Mouse (Mus musculus) midbrain, postnatal 0 days (tissue): Measurements from ENCODE around the gene Gm12166. TPM values are rescaled to one million over a fixed set of nuclear protein-coding genes. Genes with fewer than 3 reads are reported as not detected.
"Not testable (repeated sequence)": the region's sequence is repeated elsewhere in the genome, so short reads cannot be mapped to it uniquely, and the experiment has no call there.

Source experiments
- ATAC-seq: fragments of 200-750 bp; cut with Nextera tagmentation; 2 replicates; pipeline ENCODE4 v1.8.0; 2017; ENCODE audit warnings: moderate number of reproducible peaks, mild to moderate bottlenecking, moderate TSS enrichment, moderate library complexity; ENCODE audit not compliant: low FRiP score
- DNase-seq: peaks from one replicate; pipeline ENCODE4 v3.0.0-alpha.2; 2015; ENCODE audit warnings: low spot score
- H3K27ac ChIP-seq: fragments of 300-500 bp; sonication (generic); 2 replicates; pipeline ENCODE4 v1.5.1; 2014; ENCODE audit warnings: low read depth, mild to moderate bottlenecking, low read length, mixed read lengths
- H3K27me3 ChIP-seq: fragments of 300-500 bp; sonication (generic); 2 replicates; pipeline ENCODE4 v1.6.1; 2014; ENCODE audit warnings: low read length, control low read depth, mixed read lengths; ENCODE audit not compliant: insufficient read depth
- H3K36me3 ChIP-seq: fragments of 300-500 bp; sonication (generic); 2 replicates; pipeline ENCODE4 v1.6.1; 2014; ENCODE audit warnings: low read length, control low read depth, mixed read lengths; ENCODE audit not compliant: insufficient read depth
- H3K4me1 ChIP-seq: fragments of 300-500 bp; sonication (generic); 2 replicates; pipeline ENCODE4 v1.6.1; 2014; ENCODE audit warnings: mild to moderate bottlenecking, control low read depth, antibody characterized with exemption, low read length, mixed read lengths; ENCODE audit not compliant: insufficient read depth
- H3K4me2 ChIP-seq: fragments of 300-500 bp; sonication (generic); 2 replicates; pipeline ENCODE4 v1.6.1; 2014; ENCODE audit warnings: low read depth, mild to moderate bottlenecking, low read length, mixed read lengths; ENCODE audit not compliant: poor library complexity, severe bottlenecking
- H3K4me3 ChIP-seq: fragments of 300-500 bp; sonication (generic); 2 replicates; pipeline ENCODE4 v1.5.1; 2014; ENCODE audit warnings: low read depth, mild to moderate bottlenecking, low read length, moderate library complexity
- H3K9ac ChIP-seq: fragments of 300-500 bp; sonication (generic); replicated peaks from 2 replicates; pipeline ENCODE4 v1.6.1; 2014; ENCODE audit warnings: mild to moderate bottlenecking, low read length, moderate library complexity, mixed read lengths; ENCODE audit not compliant: poor library complexity, severe bottlenecking
- H3K9me3 ChIP-seq: fragments of 300-500 bp; sonication (generic); 2 replicates; pipeline ENCODE4 v1.6.1; 2016; ENCODE audit warnings: low read length, control low read depth
- CTCF ChIP-seq: IDR thresholded peaks from 2 replicates; pipeline ENCODE4 v1.5.1; 2016; ENCODE audit warnings: antibody characterized with exemption, mild to moderate bottlenecking
- WGBS: fragments of 180-500 bp; shearing (Covaris S2); extraction: QIAGEN DNeasy Blood & Tissue Kit; methylation state at CpG from one replicate; pipeline ENCODE4 v1.1.7; 2014; 5-methylcytosine and 5-hydroxymethylcytosine counted together
- polyA plus RNA-seq: library from polyadenylated mRNA; unstranded; fragments of >200 nt; fragmentation: Nextera tagmentation; extraction: Ambion mirVana; gene quantifications from 2 replicates; pipeline ENCODE4 v1.2.1, GENCODE M21; 2015
- total RNA-seq: library from RNA; depleted of rRNA; stranded (reverse); fragments of >200 nt; gene quantifications from 2 replicates; pipeline ENCODE4 v1.2.3, GENCODE M21; 2014

The Gm12166 gene
- total and polyA plus RNA-seq, 2 experiments from 2014 or later: 8.3 to 8.7 TPM

DNA sequence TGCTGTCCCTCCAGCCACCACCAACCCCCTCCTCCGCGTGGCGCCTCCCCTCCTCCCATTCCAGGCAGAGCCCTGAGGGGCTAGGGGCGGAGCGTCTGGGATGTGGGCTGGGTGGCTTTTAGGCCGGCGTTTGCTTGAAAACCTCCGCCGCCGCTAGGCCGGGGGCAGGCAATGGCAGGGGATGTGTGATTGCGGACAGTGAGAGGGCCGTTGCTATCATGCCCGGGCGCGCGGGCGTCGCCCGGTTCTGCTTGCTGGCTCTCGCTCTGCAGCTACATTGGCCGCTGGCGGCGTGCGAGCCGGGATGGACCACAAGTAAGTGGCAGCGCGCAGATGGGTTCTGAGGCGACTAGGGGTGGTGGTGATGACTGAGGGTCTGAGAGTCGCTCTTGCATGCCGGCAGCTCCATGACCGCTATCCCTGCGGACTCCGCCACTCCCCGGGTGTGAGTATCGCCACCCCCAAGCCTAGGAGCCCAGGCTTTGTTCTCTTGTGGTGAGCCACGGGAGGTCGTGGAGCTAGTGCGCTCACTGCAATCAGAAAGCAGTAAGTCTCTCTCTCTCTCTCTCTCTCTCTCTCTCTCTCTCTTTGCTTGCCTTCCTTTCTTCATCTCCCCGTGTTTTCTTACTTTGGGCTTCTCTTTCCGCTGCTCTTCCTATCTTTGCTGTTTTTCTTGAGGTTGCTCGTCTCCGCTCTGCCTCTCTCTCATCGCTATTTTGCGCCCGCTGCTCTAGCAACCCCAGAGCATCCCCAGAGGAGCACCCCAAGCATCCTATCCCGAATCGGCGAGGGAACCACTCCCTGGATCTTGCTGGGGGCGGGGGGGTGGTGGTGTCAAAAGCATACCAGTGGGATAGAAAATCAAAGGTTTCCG is 4.0 kb upstream of the Gm12166 start, which contains the start of gene Adam19:
Gene Adam19 (plus strand): TSS at position 97 of the 874 bp plus-strand sequence.
- peak within 1 kb of the TSS; percentile 86 for H3K9ac ChIP-seq
- WGBS: under 1% methylated on average over 48 of the region's 51 CpGs
- no peaks in the 10 kb centered on the region for H3K4me1 ChIP-seq
- no peaks in the 10 kb centered on the region for H3K36me3 ChIP-seq
- H3K4me3 ChIP-seq: peak within 1 kb of the TSS; percentile 63
- no peak; the same call in 1 of the 2 replicates for TF ChIP-seq CTCF
- no peaks in the 10 kb centered on the region; the same call in 1 of the 2 replicates for H3K27me3 ChIP-seq
- peak within 1 kb of the TSS; percentile 57 for H3K4me2 ChIP-seq
- H3K27ac ChIP-seq: peak within 1 kb of the TSS; percentile 86
- no peaks in the 10 kb centered on the region for H3K9me3 ChIP-seq
- ATAC-seq: peak; percentile 84
- peak; percentile 82 for DNase-seq

DNA sequence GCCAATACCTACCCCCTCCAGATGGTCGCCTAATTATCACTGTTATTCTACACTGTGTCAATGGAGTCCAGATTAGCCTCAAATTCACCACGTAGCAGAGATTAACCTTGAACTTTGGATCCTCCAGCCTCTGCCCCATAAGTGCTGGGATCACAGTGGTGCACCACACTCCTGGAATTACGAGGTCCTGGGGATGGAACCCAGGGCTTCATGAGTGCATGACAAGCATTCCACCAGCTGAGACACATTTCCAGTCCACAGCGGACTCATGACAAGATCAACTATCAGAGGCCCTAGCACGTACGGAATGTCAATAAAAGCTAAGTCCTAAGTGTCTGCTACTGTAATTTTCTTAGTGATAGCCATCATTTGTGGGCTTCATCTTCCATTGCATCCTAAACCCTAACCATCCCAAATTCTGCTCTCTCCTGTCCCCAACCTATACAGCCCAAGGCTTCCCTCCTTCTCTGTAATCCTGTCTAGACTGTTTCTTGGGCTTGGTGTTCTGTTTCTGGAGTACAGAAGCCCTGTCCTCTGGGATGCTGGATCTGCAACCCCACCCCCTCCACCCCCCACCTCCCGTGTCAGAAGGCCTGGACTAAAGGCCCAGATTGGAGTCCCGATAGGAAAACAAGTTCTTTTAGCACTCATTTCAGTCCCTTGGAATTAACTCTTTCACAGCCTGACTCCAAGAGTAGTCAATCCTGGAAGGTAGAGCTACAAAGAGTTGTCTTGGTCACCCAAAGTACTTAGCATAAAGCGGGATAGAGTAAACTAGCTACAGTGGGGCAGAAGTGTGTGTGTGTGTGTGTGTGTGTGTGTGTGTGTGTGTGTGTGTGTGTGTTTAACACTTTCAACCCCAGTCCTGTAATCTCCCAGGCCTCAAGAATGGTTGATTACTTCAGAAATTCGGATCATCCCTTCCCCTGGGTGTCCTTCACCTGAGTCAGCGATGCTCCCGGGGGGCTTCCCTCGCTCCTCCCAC is 3.1 kb upstream of the Gm12166 start:
- Histone ChIP-seq H3K4me2 (peak overlapping the region; percentile 57), H3K9me3 (no peaks in the 10 kb centered on the region), H3K27me3 (no peaks in the 10 kb centered on the region), H3K9ac (peak overlapping the region; percentile 86), H3K4me3 (peak overlapping the region; percentile 63), H3K27ac (peak overlapping the region; percentile 86; the same call in 1 of the 2 replicates), H3K4me1 (no peaks in the 10 kb centered on the region), H3K36me3 (no peaks in the 10 kb centered on the region)
- WGBS: 31% methylated on average over 12 of the region's 13 CpGs
- no peak for DNase-seq
- ATAC-seq: peak; percentile 57; the same call in 1 of the 2 replicates
- TF ChIP-seq CTCF: no peak

DNA sequence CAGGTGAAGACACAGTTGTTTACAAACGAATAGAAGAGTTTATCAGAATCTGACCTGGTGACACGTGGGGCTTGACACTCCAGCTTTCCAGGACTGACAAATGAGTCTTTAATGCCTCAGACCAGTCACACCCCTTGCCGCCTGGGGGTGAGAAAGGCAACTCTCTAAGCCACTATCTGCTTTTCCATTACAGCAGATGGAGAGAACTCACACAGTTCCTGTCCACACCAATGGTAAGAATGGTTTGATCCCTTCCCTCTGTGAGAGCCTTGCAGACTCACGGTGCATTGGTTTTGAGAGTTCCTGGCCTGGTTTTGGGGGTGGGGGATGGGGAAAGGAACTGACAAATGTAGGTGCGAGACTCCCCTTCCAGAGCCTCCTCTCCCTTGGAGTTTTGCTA is 2.2 kb upstream of the Gm12166 start:
- TF ChIP-seq CTCF: no peak
- no peaks in the 10 kb centered on the region for H3K9me3 ChIP-seq
- H3K36me3 ChIP-seq: no peaks in the 10 kb centered on the region
- H3K4me2 ChIP-seq: no peak overlapping the region
- DNase-seq (no peak), ATAC-seq (no peak)
- 64% methylated on average over 5 of the region's 5 CpGs for WGBS
- H3K4me3 ChIP-seq: no peak overlapping the region
- H3K27me3 ChIP-seq: no peaks in the 10 kb centered on the region
- no peak overlapping the region for H3K27ac ChIP-seq
- no peak overlapping the region for H3K9ac ChIP-seq
- H3K4me1 ChIP-seq: no peaks in the 10 kb centered on the region

DNA sequence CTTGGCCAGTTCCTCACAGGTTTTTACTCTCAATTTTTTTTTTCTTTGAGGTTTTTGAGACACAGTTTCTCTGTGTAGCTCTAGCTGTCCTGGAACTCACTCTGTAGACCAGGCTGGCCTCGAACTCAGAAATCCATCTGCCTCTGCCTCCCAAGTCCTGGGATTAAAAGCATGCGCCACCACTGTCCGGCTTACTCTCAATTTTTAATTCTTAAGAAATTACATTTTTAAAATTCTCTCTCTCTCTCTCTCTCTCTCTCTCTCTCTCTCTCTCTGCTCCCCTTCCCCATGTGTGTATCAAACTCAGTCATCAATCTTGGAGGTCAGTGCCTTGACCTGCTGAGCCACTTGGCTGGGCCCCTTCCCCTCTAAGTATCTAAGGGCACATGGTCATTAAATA is 1.3 kb upstream of the Gm12166 start:
- not testable (repeated sequence) for H3K4me2 ChIP-seq, H3K36me3 ChIP-seq, H3K9me3 ChIP-seq, DNase-seq, H3K27me3 ChIP-seq, H3K4me3 ChIP-seq, H3K4me1 ChIP-seq, H3K9ac ChIP-seq, ATAC-seq, H3K27ac ChIP-seq
- WGBS: 98% methylated on average over 3 of the region's 3 CpGs

DNA sequence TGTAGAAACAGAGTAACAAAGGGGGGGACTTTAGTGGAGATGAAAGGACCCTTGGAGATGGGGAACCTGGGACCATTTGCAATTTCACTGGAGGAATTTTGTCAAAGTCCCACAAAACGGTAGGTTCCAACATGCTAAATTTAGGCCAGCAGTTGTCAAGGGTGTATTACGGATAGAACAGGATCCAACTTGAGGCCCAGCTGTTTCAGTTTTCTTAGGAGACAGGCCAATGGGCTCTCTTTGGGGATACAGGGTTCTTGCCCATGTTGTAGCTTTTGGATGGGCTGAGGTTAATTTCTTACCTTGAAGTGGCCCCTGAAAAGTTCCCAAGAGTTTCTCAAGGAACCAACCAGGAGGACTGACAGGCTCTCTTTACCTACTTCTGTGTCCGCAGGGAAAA is 4.9 kb downstream of the Gm12166 start:
- Histone ChIP-seq H3K27me3 (no peaks in the 10 kb centered on the region), H3K36me3 (no peaks in the 10 kb centered on the region), H3K4me3 (no peak overlapping the region), H3K4me1 (no peaks in the 10 kb centered on the region), H3K9me3 (no peaks in the 10 kb centered on the region), H3K9ac (no peak overlapping the region), H3K27ac (no peak overlapping the region), H3K4me2 (no peak overlapping the region)
- no peak for TF ChIP-seq CTCF
- WGBS: 93% methylated on average over 3 of the region's 3 CpGs
- DNase-seq (no peak), ATAC-seq (no peak)
